Mouse (Mus musculus): ENCODE data around the gene Olfr543. TPM values are rescaled to one million over a fixed set of nuclear protein-coding genes. Genes with fewer than 3 reads are reported as not detected.

The Olfr543 gene
- polyA plus RNA-seq (2016; fragmentation: Nextera tagmentation; extraction: Ambion mirVana) = 0.45 and 0.46 TPM in 2 replicates

GRCm38 (mm10) chr7:102481579-102481978 is at the start of gene Olfr543:
TSS of gene Olfr543 (minus strand) at chr7:102481679.
- Histone ChIP-seq H3K4me1 (no peaks in the 10 kb centered on the region), H3K36me3 (no peaks in the 10 kb centered on the region), H3K4me2 (replicated peaks) (no peak within 1 kb of the TSS), H3K9me3 (no peaks in the 10 kb centered on the region), H3K9ac (no peak within 1 kb of the TSS), H3K27me3 (replicated peaks) (no peaks in the 10 kb centered on the region), H3K4me3 (no peak within 1 kb of the TSS), H3K27ac (no peak within 1 kb of the TSS)
- no peak for ATAC-seq (ENCODE audit: low FRiP score, low read depth)
- WGBS = 93% methylated on average over 4 of the region's 4 CpGs

GRCm38 (mm10) chr7:102529052-102529451 is 47.6 kb upstream of the Olfr543 start:
- WGBS = 86% methylated on average over 1 of the region's 1 CpGs
- H3K9ac ChIP-seq = no peak overlapping the region
- ATAC-seq (ENCODE audit: low FRiP score, low read depth) = no peak
- no peaks in the 10 kb centered on the region for H3K9me3 ChIP-seq
- no peak overlapping the region for H3K4me2 ChIP-seq (replicated peaks)
- H3K36me3 ChIP-seq = no peaks in the 10 kb centered on the region
- no peak overlapping the region for H3K4me3 ChIP-seq
- no peaks in the 10 kb centered on the region for H3K4me1 ChIP-seq
- H3K27me3 ChIP-seq (replicated peaks) = no peaks in the 10 kb centered on the region
- H3K27ac ChIP-seq = no peak overlapping the region

- 95% methylated on average over 2 of the region's 2 CpGs for WGBS
- ATAC-seq (ENCODE audit: low FRiP score, low read depth) = no peak
- Histone ChIP-seq H3K27me3 (replicated peaks) (no peaks in the 10 kb centered on the region), H3K4me1 (peaks cover 4% of the 10 kb centered on the region; the same call in 1 of the 2 replicates), H3K9me3 (no peaks in the 10 kb centered on the region), H3K9ac (no peak overlapping the region), H3K27ac (no peak overlapping the region), H3K4me3 (no peak overlapping the region), H3K36me3 (no peaks in the 10 kb centered on the region), H3K4me2 (replicated peaks) (no peak overlapping the region)
Measured at GRCm38 (mm10) chr7:102517051-102517335, 35.5 kb upstream of the Olfr543 start.

- H3K4me3 ChIP-seq = no peak overlapping the region
- 81% methylated on average over 10 of the region's 10 CpGs for WGBS
- H3K27me3 ChIP-seq (replicated peaks) = no peaks in the 10 kb centered on the region
Measured at GRCm38 (mm10) chr7:102516261-102517050, 35.0 kb upstream of the Olfr543 start.

GRCm38 (mm10) chr7:102514144-102514543 is 32.7 kb upstream of the Olfr543 start:
- Histone ChIP-seq H3K9ac (no peak overlapping the region), H3K9me3 (no peaks in the 10 kb centered on the region), H3K4me2 (replicated peaks) (no peak overlapping the region), H3K27me3 (replicated peaks) (no peaks in the 10 kb centered on the region), H3K36me3 (no peaks in the 10 kb centered on the region), H3K27ac (no peak overlapping the region), H3K4me3 (no peak overlapping the region), H3K4me1 (peaks cover 4% of the 10 kb centered on the region; the same call in 1 of the 2 replicates)
- no peak for ATAC-seq (ENCODE audit: low FRiP score, low read depth)
- 78% methylated on average over 4 of the region's 4 CpGs for WGBS

More at GRCm38 (mm10) chr7:102516261-102517050, 35.0 kb upstream of the Olfr543 start:
- Histone ChIP-seq H3K4me2 (replicated peaks) (no peak overlapping the region), H3K36me3 (no peaks in the 10 kb centered on the region), H3K27ac (no peak overlapping the region), H3K4me1 (peaks cover 4% of the 10 kb centered on the region; the same call in 1 of the 2 replicates), H3K9ac (no peak overlapping the region), H3K9me3 (no peaks in the 10 kb centered on the region)
- ATAC-seq (ENCODE audit: low FRiP score, low read depth) = no peak

DNA sequence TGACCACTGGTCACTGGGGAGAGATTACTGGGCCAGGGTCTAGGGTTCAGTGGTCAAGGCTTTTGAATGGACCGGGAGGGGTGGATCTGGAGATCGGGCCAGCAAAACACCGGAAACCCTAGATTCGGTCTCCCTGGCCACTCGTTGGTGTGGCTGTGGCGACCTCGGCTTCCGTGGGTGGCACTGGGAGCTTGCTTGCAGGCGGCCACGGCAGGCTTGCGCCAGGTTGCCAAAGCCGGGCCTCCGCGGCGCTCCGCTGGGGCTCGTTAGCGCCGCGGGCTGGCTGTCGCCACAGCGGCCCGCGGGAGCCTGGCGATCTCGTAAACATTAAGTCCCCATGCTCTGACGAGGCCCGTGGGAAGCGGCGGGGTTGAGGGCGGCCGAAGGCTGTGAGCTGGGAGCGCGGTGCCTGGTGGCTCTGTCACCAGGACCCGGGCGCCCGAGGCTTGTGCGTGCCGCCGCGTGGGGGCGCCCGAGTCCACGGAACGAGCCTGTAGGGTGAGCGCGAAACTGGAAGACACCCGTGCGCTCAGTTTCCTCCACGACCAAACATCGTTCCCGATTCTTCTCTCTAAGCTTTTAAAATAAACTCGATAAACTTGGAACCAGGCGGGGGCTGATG is 31.4 kb upstream of the Olfr543 start:
- Histone ChIP-seq H3K4me2 (replicated peaks) (peak overlapping the region; percentile 91), H3K4me3 (peak overlapping the region; percentile 49), H3K4me1 (peaks cover 4% of the 10 kb centered on the region; the same call in 1 of the 2 replicates), H3K27me3 (replicated peaks) (no peaks in the 10 kb centered on the region), H3K9me3 (no peaks in the 10 kb centered on the region), H3K9ac (peak overlapping the region; percentile 65), H3K36me3 (no peaks in the 10 kb centered on the region), H3K27ac (no peak overlapping the region)
- 2% methylated on average over 54 of the region's 54 CpGs for WGBS
- peak; percentile 97 for ATAC-seq (ENCODE audit: low FRiP score, low read depth)

DNA sequence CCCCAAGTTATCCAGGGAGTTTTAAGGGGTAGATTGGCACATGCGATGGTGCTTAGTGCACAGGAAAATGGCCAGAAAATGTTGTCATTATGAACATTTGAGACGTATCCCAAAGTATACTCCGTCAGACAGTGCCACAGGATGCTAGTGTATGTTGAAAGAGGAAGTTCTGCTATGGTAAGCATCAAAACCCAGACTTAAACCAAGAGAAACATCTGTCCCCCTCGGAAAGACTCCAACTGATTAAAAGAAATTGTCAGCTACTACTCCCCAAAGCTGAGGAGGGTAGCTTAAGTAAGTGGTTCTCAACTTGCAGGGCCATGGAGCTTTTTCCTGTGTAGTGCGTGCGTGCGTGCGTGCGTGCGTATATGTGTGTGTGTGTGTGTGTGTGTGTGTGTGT is 30.4 kb upstream of the Olfr543 start:
- H3K4me1 ChIP-seq = peaks cover 4% of the 10 kb centered on the region; the same call in 1 of the 2 replicates
- no peaks in the 10 kb centered on the region for H3K27me3 ChIP-seq (replicated peaks)
- H3K4me3 ChIP-seq = no peak overlapping the region
- no peak overlapping the region for H3K9ac ChIP-seq
- no peaks in the 10 kb centered on the region for H3K36me3 ChIP-seq
- H3K4me2 ChIP-seq (replicated peaks) = no peak overlapping the region
- 93% methylated on average over 10 of the region's 10 CpGs for whole genome bisulfite sequencing
- no peak for ATAC-seq (ENCODE audit: low FRiP score, low read depth)
- H3K27ac ChIP-seq = no peak overlapping the region
- H3K9me3 ChIP-seq = no peaks in the 10 kb centered on the region

- H3K36me3 ChIP-seq = no peaks in the 10 kb centered on the region
- no peak overlapping the region for H3K4me2 ChIP-seq (replicated peaks)
- H3K27ac ChIP-seq = no peak overlapping the region
- H3K9me3 ChIP-seq = no peaks in the 10 kb centered on the region
- no peak overlapping the region for H3K9ac ChIP-seq
- ATAC-seq (ENCODE audit: low FRiP score, low read depth) = no peak
- H3K4me3 ChIP-seq = no peak overlapping the region
- no peaks in the 10 kb centered on the region for H3K27me3 ChIP-seq (replicated peaks)
- H3K4me1 ChIP-seq = peaks cover 4% of the 10 kb centered on the region; the same call in 1 of the 2 replicates
- 69% methylated on average over 7 of the region's 7 CpGs for WGBS
Measured at GRCm38 (mm10) chr7:102509726-102510125, 28.2 kb upstream of the Olfr543 start.

GRCm38 (mm10) chr7:102508666-102509065 is 27.2 kb upstream of the Olfr543 start:
- no peaks in the 10 kb centered on the region for H3K36me3 ChIP-seq
- no peak overlapping the region for H3K4me3 ChIP-seq
- WGBS = 88% methylated on average over 6 of the region's 6 CpGs
- ATAC-seq (ENCODE audit: low FRiP score, low read depth) = no peak
- no peaks in the 10 kb centered on the region for H3K9me3 ChIP-seq
- no peaks in the 10 kb centered on the region for H3K27me3 ChIP-seq (replicated peaks)
- H3K4me2 ChIP-seq (replicated peaks) = no peak overlapping the region
- H3K9ac ChIP-seq = no peak overlapping the region
- H3K27ac ChIP-seq = no peak overlapping the region
- H3K4me1 ChIP-seq = peaks cover 4% of the 10 kb centered on the region; the same call in 1 of the 2 replicates

GRCm38 (mm10) chr7:102508066-102508465 is 26.6 kb upstream of the Olfr543 start:
- WGBS = 89% methylated on average over 9 of the region's 9 CpGs
- Histone ChIP-seq H3K9ac (no peak overlapping the region), H3K27me3 (replicated peaks) (no peaks in the 10 kb centered on the region), H3K4me3 (no peak overlapping the region), H3K27ac (no peak overlapping the region), H3K4me2 (replicated peaks) (no peak overlapping the region), H3K36me3 (no peaks in the 10 kb centered on the region), H3K4me1 (peaks cover 4% of the 10 kb centered on the region; the same call in 1 of the 2 replicates), H3K9me3 (no peaks in the 10 kb centered on the region)
- no peak for ATAC-seq (ENCODE audit: low FRiP score, low read depth)

- ATAC-seq (ENCODE audit: low FRiP score, low read depth) = peak; percentile 77
- H3K9ac ChIP-seq = no peak overlapping the region
- no peaks in the 10 kb centered on the region for H3K9me3 ChIP-seq
- 51% methylated on average over 3 of the region's 3 CpGs for WGBS
- no peaks in the 10 kb centered on the region for H3K4me1 ChIP-seq
- H3K4me3 ChIP-seq = no peak overlapping the region
- no peaks in the 10 kb centered on the region for H3K36me3 ChIP-seq
- H3K27ac ChIP-seq = no peak overlapping the region
- no peak overlapping the region for H3K4me2 ChIP-seq (replicated peaks)
- H3K27me3 ChIP-seq (replicated peaks) = no peaks in the 10 kb centered on the region
Measured at GRCm38 (mm10) chr7:102506848-102507247, 25.4 kb upstream of the Olfr543 start.

DNA sequence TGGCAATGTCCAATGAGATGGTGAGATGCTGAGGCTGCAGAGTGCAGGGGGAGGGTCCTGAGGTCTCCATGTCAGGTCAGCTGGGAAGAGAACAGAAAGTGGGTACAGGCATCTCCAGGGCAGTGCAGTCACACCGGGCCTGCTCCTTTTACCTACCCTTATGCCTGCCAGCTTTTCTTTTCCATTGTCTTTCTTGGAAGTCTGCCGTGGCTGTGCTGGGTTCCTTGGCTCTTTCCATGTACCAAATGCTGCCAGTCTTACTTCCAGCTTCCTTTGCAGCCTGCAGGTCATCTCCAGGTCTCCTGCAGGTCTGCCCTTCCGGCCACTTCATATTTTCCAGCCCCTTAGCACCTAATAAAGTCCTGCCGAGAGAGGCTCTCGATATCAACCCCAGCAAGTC is 20.5 kb upstream of the Olfr543 start:
- Histone ChIP-seq H3K27ac (no peak overlapping the region), H3K27me3 (replicated peaks) (no peaks in the 10 kb centered on the region), H3K36me3 (no peaks in the 10 kb centered on the region), H3K4me3 (no peak overlapping the region), H3K9ac (no peak overlapping the region), H3K4me1 (no peaks in the 10 kb centered on the region), H3K9me3 (no peaks in the 10 kb centered on the region), H3K4me2 (replicated peaks) (no peak overlapping the region)
- WGBS = 82% methylated on average over 5 of the region's 5 CpGs
- ATAC-seq (ENCODE audit: low FRiP score, low read depth) = no peak

Data from neural tube, embryonic 12.5 days (tissue).